Mouse (Mus musculus) inflammation-experienced regulatory T-cells (primary cell): ENCODE measurements around the gene Dok4. TPM values are rescaled to one million over a fixed set of nuclear protein-coding genes. Genes with fewer than 3 reads are reported as not detected.

ENCODE experiments used
- polyA plus RNA-seq, 2 experiments: library from polyadenylated mRNA; unstranded; fragments of 100-300 nt; shearing (Covaris generic); gene quantifications; one replicate each; pipeline ENCODE4 v1.2.1; 2017

Dok4 gene
- 1 to 10 TPM in 1 of 2 experiments, under 1 TPM in 1; 0.11 to 4.4 TPM for polyA plus RNA-seq

DNA sequence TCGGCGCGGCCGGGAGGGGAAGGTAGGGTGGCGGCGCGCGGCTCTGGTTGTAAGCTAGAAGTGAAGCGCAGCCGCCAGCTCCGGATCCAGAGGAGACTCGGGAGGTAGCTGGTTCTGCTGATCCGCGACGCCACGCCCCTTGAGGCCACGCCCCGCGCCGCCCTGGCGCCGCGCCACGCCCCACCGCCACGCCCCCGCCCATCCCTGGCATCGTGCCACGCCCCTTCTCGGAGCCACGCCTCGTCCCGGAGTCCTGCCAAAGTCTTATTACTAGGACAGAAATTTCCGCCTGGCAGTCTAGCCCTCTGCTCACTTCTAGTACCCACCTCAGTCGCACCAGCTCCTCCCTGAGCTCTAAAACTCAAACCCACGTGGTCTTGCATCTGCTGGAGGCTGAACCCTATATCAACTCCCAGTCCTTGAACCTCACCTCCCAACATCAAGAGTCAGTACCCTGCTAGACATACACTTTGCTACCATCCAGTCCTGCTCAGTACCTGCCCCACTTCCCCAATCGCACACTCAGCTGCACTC is at the start of gene Dok4:
TSS of gene Dok4 (minus strand) at position 134 of the 534 bp plus-strand sequence.

DNA sequence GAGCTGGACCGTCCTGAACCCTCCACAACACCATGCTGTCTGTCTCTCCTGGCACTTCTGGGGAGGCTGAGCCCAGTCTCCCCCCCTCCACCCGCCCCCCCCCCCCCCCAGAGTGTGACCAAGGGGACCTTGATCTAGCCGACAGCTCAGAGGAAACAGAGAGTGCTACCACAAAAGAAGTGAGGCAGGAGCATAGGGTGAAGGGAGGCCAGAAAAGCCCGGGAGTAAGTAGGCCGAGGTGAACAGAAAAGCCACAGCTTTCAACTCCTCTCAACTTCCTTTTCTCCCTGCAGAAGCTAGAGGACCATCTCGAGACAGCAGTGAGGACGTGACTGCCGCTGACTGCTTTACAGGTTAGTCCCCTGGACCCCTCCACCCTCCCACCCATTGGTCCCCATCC is 47.3 kb upstream of the Dok4 start, which contains the start of gene Adgrg5:
TSS of gene Adgrg5 (plus strand) at position 290 of the 400 bp plus-strand sequence.

DNA sequence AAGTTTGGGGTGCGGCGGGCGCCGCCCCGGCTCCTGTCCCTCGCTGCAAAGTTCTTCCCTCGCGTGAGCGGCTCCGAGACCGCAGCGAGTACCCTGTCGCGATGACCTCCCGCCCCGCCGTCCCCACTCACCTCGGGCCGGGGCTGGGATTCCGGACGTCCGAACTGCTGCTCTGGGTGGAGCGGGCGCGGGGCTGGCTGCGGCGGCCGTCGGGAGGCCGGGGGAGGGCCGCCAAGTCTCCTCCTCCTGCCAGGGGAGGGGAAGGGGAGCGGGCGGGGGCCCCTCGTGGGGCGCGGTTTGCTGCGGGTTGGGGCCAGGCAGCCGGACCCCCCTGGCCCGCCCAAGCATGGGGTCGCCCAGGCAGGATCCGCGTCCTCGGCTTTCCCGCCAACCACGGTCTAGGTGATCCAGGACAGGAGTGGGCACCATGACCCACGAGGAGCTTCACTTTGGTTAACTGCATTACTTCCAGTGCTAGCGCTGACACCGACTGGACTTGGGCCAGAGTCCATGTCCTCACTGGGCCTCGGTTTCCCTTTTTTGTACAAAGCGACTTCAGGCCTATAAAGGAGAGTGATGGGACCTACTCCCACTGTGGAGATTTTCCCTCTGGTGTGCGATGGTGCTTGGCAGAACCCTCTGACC is 41.8 kb upstream of the Dok4 start, which contains the start of gene Ccdc102a:
TSS of gene Ccdc102a (minus strand) at position 248 of the 645 bp plus-strand sequence.

DNA sequence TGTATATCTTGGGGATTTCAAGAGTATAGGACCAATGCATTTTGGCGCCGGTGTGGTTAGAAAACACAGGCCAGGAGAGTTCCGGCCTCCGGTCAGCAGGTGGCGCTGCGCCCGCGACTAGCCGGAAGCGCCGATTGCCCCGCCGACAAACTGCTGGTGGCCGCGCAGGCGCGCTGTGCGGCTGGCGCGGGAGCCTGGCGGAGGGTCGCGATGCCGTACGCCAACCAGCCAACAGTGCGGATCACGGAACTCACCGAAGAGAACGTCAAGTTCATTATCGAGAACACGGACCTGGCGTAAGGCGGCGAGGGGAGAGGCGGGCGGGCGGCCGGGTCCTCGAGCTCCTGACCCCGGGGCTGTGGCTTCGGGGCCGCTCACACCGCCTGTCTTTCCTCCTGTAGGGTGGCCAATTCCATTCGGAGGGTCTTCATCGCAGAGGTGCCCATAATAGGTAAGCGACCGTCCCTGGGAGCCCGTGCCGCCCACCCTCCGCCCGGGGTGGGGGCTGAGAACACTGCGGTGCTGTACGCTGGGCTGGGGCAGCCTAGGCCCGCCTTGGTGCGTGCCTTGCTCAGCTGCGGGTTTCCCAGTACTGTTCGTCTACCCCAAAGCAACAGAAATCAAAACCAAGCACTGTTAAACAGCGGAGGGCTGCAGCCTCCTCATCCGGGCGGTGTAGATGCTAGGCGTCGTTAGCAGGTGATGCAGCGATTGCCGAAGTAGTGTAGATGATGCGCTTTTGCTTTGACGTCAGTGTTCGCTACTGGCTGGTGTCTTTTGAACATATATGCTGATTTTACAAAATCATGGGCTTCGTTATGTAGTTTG is 18.6 kb downstream of the Dok4 start, which contains the start of gene Polr2c:
TSS of gene Polr2c (plus strand) at position 105 of the 828 bp plus-strand sequence.

DNA sequence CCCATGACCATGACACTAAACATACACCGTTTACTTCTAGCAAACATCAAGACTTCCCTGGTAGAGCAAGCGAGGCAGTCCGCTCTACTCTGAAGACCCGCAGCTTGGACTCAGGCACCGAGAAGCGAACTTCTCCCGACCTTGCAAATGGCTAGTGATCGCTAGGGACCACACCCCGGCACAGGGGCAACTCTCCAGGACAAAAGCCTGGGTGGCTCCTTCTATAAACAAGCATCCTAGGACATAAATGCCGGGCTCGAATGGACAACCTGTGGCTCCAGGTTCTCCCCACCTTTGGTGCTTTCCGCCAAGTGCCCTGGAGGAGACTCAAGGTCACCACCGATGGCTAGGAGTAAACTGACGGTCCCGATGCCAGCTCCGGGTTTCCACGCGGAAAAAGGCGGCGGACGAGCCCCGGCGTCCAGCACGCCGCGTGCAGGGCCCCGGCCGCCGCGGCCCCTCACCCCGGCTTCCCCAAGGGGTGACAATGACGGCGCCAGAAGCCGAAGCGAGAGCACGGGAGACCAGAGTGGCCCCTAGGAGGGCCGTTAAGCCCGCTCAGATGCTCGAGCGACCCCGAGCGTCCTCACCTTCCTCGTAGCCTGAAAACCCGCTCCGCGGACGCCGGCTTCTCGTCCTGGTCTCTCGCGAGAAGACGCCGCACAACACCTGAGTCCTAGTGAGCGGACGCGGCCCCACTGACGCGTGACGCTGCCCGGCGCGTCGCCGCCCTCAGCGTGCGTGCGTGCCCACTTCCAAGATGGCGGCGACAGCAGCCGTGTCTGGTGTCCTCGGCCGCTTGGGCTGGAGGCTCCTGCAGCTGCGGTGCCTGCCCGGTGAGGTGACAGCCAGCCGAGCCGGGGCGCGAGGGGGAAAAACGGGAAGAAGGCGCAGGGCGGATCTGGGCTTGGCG is 38.2 kb downstream of the Dok4 start, which contains the start of the genes Coq9 and Ciapin1:
TSS of gene Coq9 (plus strand) at position 660 of the 913 bp plus-strand sequence.
TSS of gene Ciapin1 (minus strand) at position 697 of the 913 bp plus-strand sequence.

Other genes with a start within 250 kb of the Dok4 start
- 100 to 1,000 TPM; 174 to 176 TPM for gene Arl2bp, start 209.7 kb downstream of the Dok4 start, polyA plus RNA-seq
- gene Pllp, start 180.1 kb downstream of the Dok4 start, polyA plus RNA-seq = under 1 TPM in 1 of 2 experiments, not detected in 1; 0.92 TPM
- gene Ccl22, start 130.7 kb downstream of the Dok4 start, polyA plus RNA-seq = under 1 TPM in 1 of 2 experiments, not detected in 1; 0.13 TPM
- gene Cx3cl1, start 104.3 kb downstream of the Dok4 start, polyA plus RNA-seq = under 1 TPM in 1 of 2 experiments, not detected in 1; 0.10 TPM
- under 1 TPM in 1 of 2 experiments, not detected in 1; 0.59 TPM for gene Ccl17, start 65.9 kb downstream of the Dok4 start, polyA plus RNA-seq
- 10 to 100 TPM; 60.5 to 66.0 TPM for gene Coq9, start 38.0 kb downstream of the Dok4 start, polyA plus RNA-seq
- gene Ciapin1, start 38.0 kb downstream of the Dok4 start, polyA plus RNA-seq = 10 to 100 TPM; 90.5 to 98.2 TPM
- 100 to 1,000 TPM in 1 of 2 experiments, 10 to 100 TPM in 1; 93.8 to 107 TPM for gene Polr2c, start 18.9 kb downstream of the Dok4 start, polyA plus RNA-seq
- gene Ccdc102a, start 41.8 kb upstream of the Dok4 start, polyA plus RNA-seq = 1 to 10 TPM in 1 of 2 experiments, under 1 TPM in 1; 0.13 to 1.8 TPM
- gene Adgrg5, start 47.4 kb upstream of the Dok4 start, polyA plus RNA-seq = under 1 TPM; 0.82 to 0.93 TPM
- 1 to 10 TPM; 2.4 to 2.5 TPM for gene Adgrg1, start 98.4 kb upstream of the Dok4 start, polyA plus RNA-seq
- gene Adgrg3, start 141.4 kb upstream of the Dok4 start, polyA plus RNA-seq = 1 to 10 TPM in 1 of 2 experiments, not detected in 1; 1.1 TPM
- 1 to 10 TPM in 1 of 2 experiments, under 1 TPM in 1; 0.16 to 1.6 TPM for gene Drc7, start 178.8 kb upstream of the Dok4 start, polyA plus RNA-seq
- gene Katnb1, start 204.9 kb upstream of the Dok4 start, polyA plus RNA-seq = 10 to 100 TPM; 19.5 to 20.9 TPM